Mouse (Mus musculus) ES-Bruce4 (cell line): ENCODE measurements around the gene Rora.

Experiments
- CTCF ChIP-seq: IDR thresholded peaks from one replicate; pipeline ENCODE4 v1.8.1; 2011; ENCODE audit warnings: low read depth, low read length
- EP300 ChIP-seq: IDR thresholded peaks from 2 replicates; pipeline ENCODE4 v1.6.1; 2011; ENCODE audit warnings: low read depth, low read length; ENCODE audit not compliant: insufficient read depth

DNA sequence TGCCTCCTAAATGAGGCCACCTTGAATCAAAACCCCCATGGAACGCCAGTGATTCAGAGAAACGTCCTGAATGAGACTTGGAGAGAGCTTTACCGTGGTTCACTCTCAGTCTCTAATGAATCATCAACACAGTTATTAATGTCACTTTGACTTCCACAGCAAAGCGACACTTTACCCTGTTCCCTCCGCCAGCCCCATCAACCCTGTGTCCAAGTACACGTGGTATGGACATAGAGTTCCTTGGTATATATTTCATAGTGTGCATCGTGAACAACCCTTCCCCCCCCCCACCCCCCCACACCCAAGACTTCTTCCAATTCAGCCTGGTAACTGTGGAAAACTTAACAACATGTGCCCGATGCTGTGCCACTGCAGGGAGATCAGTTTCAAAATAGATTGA lies 397.3 kb downstream of the Rora start:
- no peak for TF ChIP-seq CTCF
- TF ChIP-seq EP300 = no peak
